8 mouse cellular contexts compared by ENCODE assay signal in genomic region chr4:45409270-45409669, GRCm38 (mm10). TPM values are rescaled to one million over a fixed set of nuclear protein-coding genes. Genes with fewer than 3 reads are reported as not detected.
DNase-seq lines count a peak whose midpoint lies in the region; ATAC-seq lines count a peak whose summit lies in the region.

No protein-coding gene starts in this region.

- DNase-seq in A20 (ENCODE audit: low read depth, low spot score): peak; percentile 88
- DNase-seq in adrenal gland, postnatal 10 days: peak; percentile 85
- DNase-seq in heart, adult 9 months (ENCODE audit: low spot score in 2 of 2): peak; percentile 56 to 77
- peak; percentile 95 for DNase-seq in kidney, adult 9 months
- peak; percentile 84 for DNase-seq in liver, embryonic 13.5 days
- peak; percentile 93 for DNase-seq in naive thymus-derived CD4-positive, alpha-beta T cell, adult 2 months (ENCODE audit: low read depth)
- peak; percentile 82 for DNase-seq in testis, postnatal 10 days (ENCODE audit: low spot score)

- under 1% methylated on average over 10 of the region's 10 CpGs for WGBS in embryonic facial prominence, embryonic 12.5 days
- WGBS in liver, embryonic 13.5 days (ENCODE audit: insufficient replicate concordance): 1% methylated on average over 10 of the region's 10 CpGs

- H3K9me3 ChIP-seq in embryonic facial prominence, embryonic 12.5 days: no peaks in the 10 kb centered on the region
- no peaks in the 10 kb centered on the region for H3K9me3 ChIP-seq in liver, embryonic 13.5 days (replicated peaks)

- peak overlapping the region; percentile 88 for H3K4me3 ChIP-seq in embryonic facial prominence, embryonic 12.5 days
- peak overlapping the region; percentile 98 for H3K4me3 ChIP-seq in liver, embryonic 13.5 days (replicated peaks)

- peaks cover 15% of the 10 kb centered on the region for H3K4me1 ChIP-seq in embryonic facial prominence, embryonic 12.5 days
- peaks cover 50% of the 10 kb centered on the region for H3K4me1 ChIP-seq in liver, embryonic 13.5 days (replicated peaks)

- H3K27ac ChIP-seq in embryonic facial prominence, embryonic 12.5 days: peak overlapping the region; percentile 83
- H3K27ac ChIP-seq in liver, embryonic 13.5 days: peak overlapping the region; percentile 98

- peaks cover 3% of the 10 kb centered on the region for H3K36me3 ChIP-seq in embryonic facial prominence, embryonic 12.5 days
- H3K36me3 ChIP-seq in liver, embryonic 13.5 days: peaks cover 10% of the 10 kb centered on the region

- H3K27me3 ChIP-seq in embryonic facial prominence, embryonic 12.5 days: no peaks in the 10 kb centered on the region
- H3K27me3 ChIP-seq in liver, embryonic 13.5 days: peaks cover 31% of the 10 kb centered on the region

- H3K9ac ChIP-seq in embryonic facial prominence, embryonic 12.5 days: peak overlapping the region; percentile 12; the same call in 1 of the 2 replicates
- peak overlapping the region; percentile 100 for H3K9ac ChIP-seq in liver, embryonic 13.5 days

- H3K4me2 ChIP-seq in embryonic facial prominence, embryonic 12.5 days (replicated peaks): peak overlapping the region; percentile 69
- H3K4me2 ChIP-seq in liver, embryonic 13.5 days: peak overlapping the region; percentile 77

- no peak for ATAC-seq in embryonic facial prominence, embryonic 12.5 days (ENCODE audit: insufficient number of reproducible peaks, insufficient read depth, low FRiP score, low TSS enrichment)
- peak; percentile 53 for ATAC-seq in liver, embryonic 13.5 days (ENCODE audit: low read depth)

RNA-seq across cellular contexts. Expression of gene Slc25a51, which starts 0.7 kb away (rescaled TPM):
- 100 to 1,000 TPM; 360 to 448 TPM for total RNA-seq in adrenal gland, postnatal 10 days (2021)
- polyA plus RNA-seq in embryonic facial prominence, embryonic 12.5 days (2016; fragmentation: Nextera tagmentation; extraction: Ambion mirVana): 79.8 and 80.5 TPM in 2 replicates
- polyA plus RNA-seq in liver, embryonic 13.5 days (2015; fragmentation: Nextera tagmentation; extraction: Ambion mirVana): 64.9 and 72.5 TPM in 2 replicates
